Mouse (Mus musculus): ENCODE results near the gene Fam178b. TPM values are rescaled to one million over a fixed set of nuclear protein-coding genes. Genes with fewer than 3 reads are reported as not detected.

The Fam178b gene
- 1 to 10 TPM in 1 of 2 experiments, not detected in 1; 1.5 TPM for polyA plus RNA-seq (2017; shearing (Covaris generic))

DNA sequence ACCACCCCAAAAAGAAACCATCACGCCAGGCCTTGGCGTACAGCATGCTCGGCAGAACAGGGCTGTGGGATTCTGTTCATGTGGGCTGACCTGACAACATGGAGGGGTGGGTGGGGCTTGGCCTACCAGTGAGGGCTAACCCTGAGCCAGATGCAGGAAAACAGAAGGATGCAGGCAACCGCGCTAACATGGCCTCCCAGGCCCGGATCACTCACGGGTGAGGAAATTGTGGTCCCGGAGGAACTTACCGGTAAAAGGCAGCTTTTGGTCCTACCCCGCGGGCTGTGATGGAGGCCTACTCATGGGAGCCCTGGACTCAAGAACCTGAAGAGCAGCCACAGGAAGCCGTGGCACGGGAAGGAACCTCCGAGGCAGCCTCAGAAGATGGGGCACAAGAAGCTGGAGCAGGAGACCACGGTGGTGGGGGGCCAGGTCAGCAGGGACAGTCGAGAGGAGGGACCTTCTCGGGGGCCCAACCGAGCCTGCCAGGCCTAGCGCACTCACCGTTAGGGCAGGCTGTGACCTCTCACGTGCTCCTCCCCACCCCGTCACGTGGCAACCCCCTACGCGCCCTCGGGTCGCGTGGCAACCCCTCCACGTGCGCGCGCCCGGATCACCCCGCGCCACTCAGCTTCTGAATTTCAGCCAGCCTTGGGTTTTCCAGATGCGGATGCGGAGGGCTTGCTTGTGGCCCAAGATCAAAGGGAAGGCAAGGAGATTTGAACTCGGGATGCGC, at the start of gene Fam178b:
Gene Fam178b, minus strand, starts transcription at position 564 of the 736 bp plus-strand sequence.

DNA sequence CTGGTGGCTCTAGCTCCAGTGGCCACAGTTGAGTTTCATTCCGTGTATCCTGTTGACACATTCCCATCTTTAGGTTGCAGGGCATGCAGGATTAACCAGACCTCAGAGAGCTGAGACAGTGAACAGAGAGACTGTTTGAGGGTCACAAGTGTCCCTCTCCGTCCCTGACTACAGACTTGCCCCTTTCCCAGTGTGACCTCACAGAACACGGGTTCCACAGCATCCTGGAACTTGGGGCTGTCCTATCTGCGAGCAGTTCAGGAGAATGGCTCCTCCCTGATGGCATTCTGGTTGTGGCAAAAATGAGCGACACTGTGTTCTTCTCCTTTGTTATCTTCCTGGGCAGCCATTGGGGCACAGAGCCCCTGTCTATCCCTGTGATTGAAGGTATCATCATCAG, 31.3 kb upstream of the Fam178b start, which contains the start of gene Actr1b:
Gene Actr1b, minus strand, starts transcription at position 112 of the 400 bp plus-strand sequence.

DNA sequence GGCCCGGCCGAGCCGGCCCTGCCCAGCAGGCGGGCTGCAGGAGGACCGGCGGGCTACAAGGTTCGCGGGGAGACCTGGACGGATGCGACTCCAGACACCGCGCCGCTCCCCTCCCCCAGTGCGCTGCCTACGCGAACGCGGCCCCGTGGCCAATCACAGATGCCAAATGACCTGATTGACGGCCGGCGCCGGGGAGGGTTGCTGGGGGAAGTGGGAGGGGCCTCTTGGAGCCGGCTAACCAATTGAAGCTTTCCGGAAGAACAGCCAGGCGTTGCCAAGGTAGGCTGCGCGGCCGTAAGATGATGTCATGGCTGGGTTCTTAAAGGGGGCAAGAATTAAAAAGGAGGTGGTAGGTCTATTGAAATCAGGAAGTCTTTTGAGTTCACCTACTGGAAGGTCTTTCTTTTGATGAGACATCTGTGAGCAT, 26.9 kb upstream of the Fam178b start, which contains the start of gene 4933424G06Rik:
Gene 4933424G06Rik, plus strand, starts transcription at position 296 of the 427 bp plus-strand sequence.

DNA sequence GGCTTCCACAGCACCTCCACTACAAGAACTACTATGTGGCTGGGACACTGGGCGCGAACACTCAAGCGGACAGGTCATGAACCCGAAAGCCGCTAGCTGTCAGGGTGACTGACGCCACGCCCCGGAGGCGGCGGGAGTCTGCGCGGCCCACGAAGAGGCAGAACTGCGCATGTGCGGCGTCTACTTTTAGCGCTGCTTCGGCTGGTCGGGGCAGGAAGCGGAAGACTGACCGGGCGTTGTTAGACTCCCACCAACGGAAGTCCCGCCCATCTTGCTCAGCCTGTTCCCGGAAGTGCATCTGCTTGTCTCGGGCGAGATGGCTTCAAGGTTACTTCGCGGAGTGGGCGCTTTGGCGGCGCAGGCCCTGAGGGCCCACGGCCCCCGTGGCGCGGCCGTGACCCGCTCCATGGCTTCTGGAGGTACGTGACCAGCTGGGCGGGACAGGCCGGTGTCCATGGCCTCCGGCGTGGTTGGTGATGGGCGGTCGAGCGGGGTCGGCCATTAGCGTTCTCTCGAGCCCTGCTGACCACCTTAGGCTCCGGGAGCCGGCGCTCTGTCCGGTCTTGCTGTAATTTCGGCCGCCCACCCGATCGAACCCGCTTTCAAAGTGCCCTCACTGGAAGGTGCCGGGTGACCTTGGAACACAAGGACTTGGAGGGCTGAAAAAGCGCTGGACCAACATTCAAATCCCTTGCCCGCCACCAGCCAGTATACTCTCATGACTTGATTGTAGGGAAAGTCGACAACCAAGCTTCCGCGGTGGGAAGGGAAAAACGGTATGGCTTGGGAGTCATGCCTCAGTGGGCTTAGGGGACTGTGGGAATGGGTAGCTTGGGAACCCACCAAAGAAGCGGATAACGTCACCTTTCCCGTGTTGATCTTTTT, 8.5 kb upstream of the Fam178b start, which contains the start of gene Cox5b:
Gene Cox5b, plus strand, starts transcription at position 179 of the 885 bp plus-strand sequence.

DNA sequence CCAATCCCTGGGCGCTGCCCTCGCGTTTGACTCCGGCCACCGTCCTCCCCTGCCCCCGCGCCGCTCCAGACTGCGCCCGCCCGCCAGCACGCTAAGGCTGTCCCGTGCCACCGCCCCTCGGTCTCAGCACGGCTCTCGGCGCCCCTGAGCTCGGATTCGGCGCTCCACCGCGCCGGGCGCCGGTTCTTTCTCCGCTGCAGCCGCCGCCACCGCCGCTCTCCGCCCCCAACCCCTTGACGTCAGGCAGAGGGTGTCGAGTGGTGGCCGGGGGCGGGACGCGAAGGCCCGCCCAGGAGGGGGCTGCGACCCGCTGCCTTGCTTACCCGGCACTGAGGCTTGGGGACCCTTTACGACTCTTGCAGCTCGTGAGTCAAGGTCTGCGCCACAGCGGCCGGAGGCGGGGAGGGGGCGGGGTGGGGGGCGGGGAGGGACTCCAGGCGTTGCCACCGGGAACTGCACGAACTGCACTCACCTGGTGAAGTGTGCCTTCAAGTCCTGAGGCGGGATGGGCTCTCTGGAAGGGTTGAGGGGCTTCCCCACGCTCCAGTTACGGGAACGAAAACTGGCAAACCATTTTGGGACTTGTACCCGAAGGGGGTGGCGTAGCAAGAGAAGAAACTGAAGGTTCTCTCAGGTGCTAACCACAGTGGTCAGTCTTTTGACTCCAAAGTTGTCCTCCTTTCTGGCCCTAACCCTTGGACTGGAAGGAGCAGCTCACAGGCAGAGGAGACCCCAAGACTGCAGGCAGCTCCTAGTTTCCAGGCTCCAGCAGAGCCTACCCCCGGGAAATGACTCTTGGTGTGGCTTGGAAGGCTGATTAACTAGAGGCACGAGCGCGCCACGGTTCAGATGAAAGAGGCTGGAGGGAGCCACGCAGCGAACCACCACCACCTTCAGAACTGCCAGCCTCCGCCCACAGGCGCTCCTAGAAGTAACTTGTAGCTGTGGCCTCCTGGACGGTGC, 124.7 kb downstream of the Fam178b start, which contains the start of gene Sema4c:
Gene Sema4c, minus strand, starts transcription at position 319 of the 963 bp plus-strand sequence.

DNA sequence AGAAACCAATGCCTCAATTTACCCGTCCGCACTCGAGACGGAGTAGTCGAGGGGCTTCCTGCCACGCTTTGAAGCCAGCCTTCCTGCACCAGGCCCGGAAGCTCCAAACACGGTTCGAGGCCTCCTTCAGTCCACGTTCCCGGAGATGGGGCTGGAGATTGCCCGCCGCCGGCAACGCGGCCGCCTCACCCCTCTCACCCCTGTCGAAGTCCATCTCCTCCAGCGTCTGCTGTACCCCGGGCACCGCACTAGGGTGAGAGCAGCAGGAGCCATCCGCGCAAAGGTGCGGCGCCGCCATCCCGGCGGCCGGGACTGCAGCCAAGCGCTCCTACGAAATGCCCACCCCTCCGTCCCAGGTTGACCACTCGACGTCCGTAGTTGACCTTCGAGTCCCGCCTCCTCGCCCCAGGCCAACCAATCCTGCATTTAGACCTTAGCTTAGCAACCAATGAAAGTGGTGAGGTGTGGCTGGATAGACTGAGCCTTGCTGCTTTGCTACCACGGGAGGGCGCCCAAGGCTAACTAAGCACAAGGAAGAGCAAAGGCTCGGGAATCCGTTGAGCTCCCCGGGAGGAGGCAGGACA, 136.0 kb downstream of the Fam178b start, which contains the start of gene Ankrd39:
Gene Ankrd39, minus strand, starts transcription at position 558 of the 584 bp plus-strand sequence.

DNA sequence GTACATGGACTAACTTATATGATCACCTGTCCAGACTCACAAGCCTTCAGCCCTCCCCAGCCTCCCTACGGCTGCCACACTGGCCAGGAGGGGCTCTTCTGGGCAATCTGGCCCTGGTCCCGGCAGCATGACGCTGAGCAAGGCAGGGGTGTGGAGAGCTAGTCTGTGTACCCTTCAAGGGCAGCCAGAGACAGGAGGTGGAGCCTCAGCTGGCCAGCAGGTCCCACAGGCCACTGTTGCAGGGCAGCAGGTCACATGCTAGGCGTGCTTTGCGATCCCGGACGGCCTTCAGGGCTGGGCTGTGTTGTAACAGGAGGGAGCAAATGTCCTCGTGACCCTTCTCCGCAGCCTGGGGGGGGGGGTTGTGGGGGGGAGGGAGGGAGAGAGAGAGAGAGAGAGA, 143.8 kb downstream of the Fam178b start, which contains the start of gene Gm42417:
Gene Gm42417, minus strand, starts transcription at position 244 of the 400 bp plus-strand sequence.

DNA sequence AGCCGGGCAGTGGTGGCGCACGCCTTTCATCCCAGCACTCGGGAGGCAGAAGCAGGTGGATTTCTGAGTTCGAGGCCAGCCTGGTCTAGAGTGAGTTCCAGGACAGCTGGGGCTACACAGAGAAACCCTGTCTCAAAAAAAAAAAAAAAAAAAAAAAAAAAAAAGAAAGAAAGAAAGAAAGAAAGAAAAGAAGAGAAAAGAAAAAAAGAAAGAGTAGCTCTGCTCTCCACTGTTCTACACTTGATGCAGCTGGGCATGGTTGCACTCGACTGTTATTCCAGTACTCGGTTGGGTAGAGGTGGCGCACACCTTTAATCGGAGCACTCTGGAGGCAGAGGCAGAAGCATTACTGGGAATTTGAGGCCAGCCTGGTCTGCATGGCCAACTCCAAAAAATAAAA, 146.2 kb downstream of the Fam178b start, which contains the start of gene Ankrd23:
Gene Ankrd23, minus strand, starts transcription at position 101 of the 400 bp plus-strand sequence.

Other genes with a start within 250 kb of the Fam178b start
- gene Lman2l, start 237.9 kb downstream of the Fam178b start, polyA plus RNA-seq (2017; shearing (Covaris generic)), result 10 to 100 TPM; 27.8 to 30.6 TPM
- 1 to 10 TPM; 2.4 to 3.1 TPM for gene Cnnm4, start 211.6 kb downstream of the Fam178b start, polyA plus RNA-seq (2017; shearing (Covaris generic))
- 10 to 100 TPM; 37.2 to 37.5 TPM for gene Cnnm3, start 171.3 kb downstream of the Fam178b start, polyA plus RNA-seq (2017; shearing (Covaris generic))
- 10 to 100 TPM; 23.2 to 33.0 TPM for gene Ankrd23, start 146.3 kb downstream of the Fam178b start, polyA plus RNA-seq (2017; shearing (Covaris generic))
- 1 to 10 TPM in 1 of 2 experiments, not detected in 1; 2.4 TPM for gene Gm42417, start 143.8 kb downstream of the Fam178b start, polyA plus RNA-seq (2017; shearing (Covaris generic))
- 10 to 100 TPM; 27.3 to 32.9 TPM for gene Ankrd39, start 135.7 kb downstream of the Fam178b start, polyA plus RNA-seq (2017; shearing (Covaris generic))
- 1 to 10 TPM; 1.4 to 2.0 TPM for gene Sema4c, start 124.8 kb downstream of the Fam178b start, polyA plus RNA-seq (2017; shearing (Covaris generic))
- gene Cox5b, start 8.3 kb upstream of the Fam178b start, polyA plus RNA-seq (2017; shearing (Covaris generic)), result 100 to 1,000 TPM; 434 to 442 TPM
- gene 4933424G06Rik, start 27.0 kb upstream of the Fam178b start, polyA plus RNA-seq (2017; shearing (Covaris generic)), result not detected
- gene Actr1b, start 31.2 kb upstream of the Fam178b start, polyA plus RNA-seq (2017; shearing (Covaris generic)), result 10 to 100 TPM; 48.0 to 50.5 TPM
- 100 to 1,000 TPM; 208 to 229 TPM for gene Zap70, start 78.6 kb upstream of the Fam178b start, polyA plus RNA-seq (2017; shearing (Covaris generic))